Mouse (Mus musculus): ENCODE data around the gene Clec2i.
"Not testable (repeated sequence)": the region's sequence is repeated elsewhere in the genome, so short reads cannot be mapped to it uniquely, and the experiment has no call there.

Clec2i gene

DNA sequence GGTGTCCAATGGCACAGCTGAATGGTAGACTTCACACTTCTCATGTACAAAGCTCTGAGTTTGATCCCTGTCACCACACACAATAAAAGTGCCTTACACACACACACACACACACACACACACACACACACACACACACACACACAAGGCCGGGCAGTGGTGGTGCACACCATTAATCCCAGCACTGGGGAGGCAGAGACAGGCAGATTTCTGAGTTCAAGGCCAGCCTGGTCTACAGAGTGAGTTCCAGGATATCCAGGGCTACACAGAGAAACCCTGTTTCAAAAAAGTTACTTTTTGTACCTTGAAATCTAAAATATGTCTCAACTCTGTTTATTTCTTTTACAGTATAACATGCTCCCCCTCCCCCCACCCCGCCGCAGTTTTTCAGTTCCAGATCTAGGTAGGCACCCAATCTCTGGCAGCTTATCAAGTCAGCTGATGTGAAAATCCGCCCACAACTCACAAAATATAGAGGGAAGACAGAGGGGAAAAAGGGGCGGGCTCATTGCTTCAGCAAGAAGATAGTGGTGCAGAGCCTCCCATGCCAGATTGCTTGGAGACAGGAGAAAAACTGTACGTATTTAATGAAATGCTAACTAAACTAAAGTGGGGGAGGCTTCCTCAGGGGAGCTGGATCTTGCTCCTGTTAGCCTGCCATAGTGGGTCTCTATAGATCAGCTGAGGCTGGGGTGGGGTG is at the start of gene Clec2i:
Gene Clec2i, plus strand, starts transcription at position 498 of the 700 bp plus-strand sequence.
- peak; percentile 31 for DNase-seq

DNA sequence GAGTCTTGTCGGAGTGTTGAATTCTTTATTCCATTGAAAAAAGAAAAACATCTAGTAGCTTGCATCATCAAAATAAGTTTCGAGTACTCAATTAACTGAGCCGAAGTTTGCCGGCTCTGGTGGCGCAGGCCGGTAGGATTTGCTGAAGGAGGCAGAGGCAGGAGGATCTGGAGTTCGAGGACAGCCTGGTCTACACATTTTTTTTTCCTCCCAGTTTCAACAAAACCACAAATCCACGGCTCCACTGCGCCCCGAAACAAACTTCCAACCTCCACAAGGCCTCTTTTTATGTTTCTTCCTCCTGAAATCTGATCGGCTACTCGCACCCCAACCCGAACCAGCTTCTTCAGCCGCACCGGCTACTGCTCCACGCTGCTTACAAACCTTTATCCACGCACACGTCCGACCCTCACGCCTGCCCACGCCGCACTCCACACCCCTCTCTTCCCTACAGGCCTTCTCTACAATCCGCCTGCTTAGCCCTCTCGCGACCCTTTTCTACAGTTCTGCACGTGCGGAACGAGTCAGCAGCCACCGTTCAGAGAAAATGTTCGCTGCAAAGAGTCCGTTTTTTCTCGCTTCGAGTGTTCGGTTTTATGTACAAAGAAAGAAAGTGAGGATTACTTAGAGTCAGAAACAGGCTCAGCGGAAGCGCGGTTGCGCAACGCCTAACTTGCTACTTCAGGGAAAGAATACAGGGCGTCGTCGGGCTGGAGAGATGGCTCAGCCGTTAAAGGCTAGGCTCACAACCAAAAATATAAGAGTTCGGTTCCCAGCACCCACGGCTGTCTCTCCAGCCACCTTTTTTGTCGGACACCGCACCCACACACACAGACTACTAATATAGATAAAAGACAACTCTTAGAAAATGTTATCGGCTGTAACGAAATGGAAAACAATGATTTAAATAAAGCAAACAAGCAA is 48.8 kb upstream of the Clec2i start:
- DNase-seq: peak; percentile 75

DNA sequence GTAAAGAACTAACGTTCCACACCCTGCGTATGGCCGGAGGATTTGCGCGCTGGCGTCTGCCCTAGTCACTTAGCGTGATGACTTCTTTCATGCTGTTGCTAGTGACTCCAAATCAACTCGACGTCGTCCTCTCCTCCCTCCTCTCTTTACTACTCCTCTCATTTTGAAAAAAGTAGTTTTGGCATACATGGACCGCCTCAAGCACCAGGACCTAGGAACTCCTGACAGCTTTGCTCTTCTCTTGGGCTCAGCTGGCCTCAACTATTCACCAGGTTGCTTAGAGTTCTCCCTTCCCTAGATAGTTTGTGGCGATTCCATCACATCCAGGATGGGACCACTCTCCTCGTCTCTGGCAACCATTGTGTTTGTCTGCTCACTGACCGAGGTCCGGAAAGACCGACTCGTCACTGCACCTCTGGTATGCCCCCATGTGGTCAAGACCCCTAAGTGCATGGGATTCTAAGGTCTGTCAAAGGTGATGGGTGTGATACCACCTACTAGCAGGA is 48.1 kb upstream of the Clec2i start:
- DNase-seq: peak; percentile 52

DNA sequence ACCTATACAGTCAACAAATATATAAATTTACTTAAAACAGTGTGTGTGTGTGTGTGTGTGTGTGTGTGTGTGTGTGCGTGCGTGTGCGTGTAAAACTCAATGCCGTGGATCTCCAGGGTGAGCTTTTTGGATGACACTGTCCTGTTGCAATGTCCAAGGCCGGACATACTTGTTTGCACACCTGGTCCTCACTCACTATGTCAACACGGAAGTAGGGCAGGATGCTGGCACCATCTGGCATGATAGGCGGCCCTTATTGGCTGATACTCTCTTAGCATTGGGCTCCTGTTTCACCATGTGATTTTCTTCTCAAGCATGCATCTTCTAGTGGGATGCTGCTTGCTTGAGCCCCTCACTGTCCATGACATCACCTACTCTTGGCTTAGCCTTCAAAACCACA is 47.5 kb upstream of the Clec2i start:
- no peak for DNase-seq

DNA sequence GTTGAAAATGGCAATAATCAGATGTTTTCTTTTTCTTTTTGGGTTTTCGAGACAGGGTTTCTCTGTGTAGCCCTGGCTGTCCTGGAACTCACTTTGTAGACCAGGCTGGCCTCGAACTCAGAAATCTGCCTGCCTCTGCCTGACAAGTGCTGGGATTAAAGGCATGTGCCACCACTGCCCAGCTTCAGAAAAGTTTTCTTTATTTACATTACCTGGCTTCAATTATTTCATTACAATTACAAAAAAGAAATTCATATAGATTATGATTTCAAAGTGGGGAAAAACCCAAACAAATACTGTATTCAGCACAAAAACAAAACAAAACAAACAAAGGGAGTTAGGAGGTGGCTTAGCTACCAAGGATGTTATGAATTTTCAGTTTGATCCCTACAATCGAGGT is 46.7 kb upstream of the Clec2i start:
- not testable (repeated sequence) for DNase-seq

DNA sequence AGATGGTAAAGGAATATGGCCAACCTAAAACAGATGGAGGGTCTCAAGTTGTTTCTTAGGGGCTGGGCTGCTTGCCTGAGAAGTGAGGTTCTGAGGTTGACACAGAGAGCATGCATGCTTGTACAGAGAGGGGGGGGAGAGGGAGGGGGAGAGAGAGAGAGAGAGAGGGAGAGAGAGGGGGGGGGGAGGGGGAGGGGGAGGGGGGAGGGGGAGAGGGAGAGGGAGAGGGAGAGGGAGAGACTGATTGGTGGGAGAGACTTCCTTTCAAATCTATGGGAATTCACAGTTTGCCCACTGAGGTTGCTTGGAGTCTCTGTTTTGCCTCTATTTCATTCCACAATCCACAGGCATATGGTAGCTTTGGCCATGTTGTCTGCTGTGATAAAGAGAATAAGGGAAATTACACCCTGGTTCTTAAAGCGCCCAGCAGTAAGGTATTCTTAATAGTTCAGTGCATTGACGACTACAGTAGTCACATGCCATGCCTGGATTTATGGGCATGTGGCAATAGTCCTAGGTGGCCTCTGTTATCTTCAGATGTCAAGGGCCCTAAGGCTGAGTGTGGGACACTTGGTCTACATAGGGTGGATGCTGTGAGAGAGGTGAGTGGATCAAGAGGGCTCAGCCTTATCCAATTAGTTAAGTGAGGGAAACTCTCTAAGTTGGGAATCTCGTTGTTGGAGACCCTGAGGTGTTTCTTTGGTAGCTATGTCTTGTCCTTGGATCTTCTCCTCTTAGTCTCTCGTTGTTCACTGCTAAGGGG is 45.9 kb upstream of the Clec2i start:
- DNase-seq: no peak

DNA sequence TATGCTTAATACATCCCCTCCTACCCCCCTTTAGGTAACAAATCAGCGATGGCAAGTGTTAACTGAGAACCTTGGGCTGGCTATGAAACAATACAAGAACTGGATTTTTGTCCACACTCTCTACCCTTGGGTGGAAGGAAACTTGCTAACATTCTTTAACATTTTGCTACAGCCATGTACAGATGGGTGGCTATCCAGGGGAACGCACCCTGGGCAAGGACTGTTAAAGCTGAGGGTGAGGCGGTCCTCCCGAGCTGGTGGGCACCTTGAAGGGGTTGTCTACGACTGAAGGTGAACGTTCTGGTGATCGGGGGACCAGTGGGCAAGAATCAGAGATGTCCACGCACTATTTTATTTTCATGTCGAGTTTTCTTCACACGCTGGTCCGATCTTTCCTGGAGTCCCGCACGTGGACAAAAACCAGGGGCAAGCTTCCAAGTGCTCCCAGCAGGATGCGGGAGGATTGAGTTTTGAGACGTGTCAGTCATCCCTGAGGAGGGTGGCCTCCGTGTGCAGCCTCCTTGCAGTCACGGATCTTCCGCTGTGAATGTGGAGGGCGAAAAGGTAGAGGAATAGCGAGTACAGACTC is 44.9 kb upstream of the Clec2i start:
- no peak for DNase-seq

DNA sequence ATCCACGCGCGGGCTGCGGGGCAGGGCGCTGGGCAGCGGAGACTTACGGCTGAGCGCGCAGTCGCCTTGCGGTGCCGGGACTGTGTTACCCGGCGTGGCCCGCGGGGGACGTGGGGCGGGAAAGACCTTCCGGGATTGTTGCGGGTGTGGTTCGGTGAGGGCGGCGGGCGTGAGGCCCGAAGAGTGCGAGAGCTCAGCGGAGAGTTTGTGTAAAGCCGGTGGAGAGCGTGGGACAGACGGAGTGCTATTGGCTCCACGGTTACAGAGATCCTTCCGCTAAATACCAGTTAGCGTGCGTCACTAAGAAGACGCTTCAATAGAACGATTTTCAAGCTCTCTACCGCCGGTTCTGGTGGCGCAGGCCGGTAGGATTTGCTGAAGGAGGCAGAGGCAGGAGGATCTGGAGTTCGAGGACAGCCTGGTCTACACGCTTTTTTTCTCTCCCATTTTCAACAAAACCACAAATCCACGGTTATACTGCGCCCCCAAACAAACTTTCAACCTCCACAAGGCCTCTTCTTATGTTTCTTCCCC is 44.4 kb upstream of the Clec2i start:
- peak; percentile 79 for DNase-seq

DNA sequence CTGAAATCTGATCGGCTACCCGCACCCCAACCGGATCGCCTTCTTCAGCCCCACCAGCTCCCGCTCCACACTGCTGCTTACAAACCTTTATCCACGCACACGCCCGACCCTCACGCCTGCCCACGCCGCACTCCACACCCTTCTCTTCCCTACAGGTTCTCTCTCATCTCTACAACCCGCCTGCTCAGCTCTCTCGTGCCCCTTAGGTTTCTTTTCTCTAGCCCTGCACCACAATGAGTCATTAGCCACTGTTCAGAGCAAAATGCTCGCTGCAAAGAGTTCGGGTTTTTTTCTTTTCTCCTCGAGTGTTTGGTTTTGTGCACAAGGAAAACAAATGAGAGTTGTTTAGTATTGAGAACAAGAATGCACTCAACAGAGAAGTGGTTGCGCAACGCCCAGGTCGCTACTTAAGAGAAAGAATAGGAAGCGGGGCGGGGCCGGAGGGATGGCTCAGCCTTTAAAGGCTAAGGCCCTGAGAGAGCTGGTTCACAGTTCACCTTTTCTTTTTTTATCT is 43.9 kb upstream of the Clec2i start:
- peak; percentile 48 for DNase-seq

DNA sequence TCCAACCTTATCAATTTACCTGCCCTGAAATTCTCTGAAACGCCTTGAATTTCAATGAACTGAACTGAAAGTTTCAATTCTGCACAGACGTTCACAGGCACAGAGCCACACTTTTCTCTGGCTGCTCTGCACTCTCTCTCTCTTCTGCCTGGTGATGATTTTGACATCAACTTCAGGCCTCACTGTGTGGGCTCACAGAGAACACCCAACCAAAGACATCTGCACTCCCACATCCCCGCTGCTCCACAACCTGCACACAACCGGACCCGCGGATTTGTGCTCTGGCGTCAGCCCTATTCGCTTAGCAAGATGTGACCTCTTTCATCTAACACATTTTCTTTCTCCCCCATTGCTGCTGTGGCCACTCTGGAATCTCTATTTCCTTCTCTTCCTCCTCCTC is 43.3 kb upstream of the Clec2i start:
- no peak for DNase-seq

DNA sequence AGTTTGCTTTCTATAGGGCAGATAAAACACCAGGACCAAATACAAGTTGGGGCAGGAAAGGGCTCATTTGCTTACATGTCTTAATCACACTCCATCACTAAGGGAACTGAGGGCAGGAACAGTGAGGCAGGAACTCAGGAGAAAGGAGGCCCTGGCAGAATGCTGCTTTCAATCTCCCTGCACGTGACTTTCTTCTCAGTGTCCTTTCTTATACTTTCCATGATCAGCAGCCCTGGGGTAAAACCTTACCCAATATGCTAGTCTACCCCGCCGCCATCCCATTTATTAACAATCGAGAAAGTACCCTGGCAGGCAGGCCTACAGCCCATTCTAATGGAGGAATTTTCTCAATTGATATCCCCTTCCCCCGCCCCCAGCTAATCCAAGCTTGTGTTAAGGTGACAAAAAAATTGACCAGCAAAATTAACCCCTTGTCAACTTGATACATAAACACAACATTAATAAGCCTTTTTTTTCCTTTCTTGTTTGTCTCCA is 42.8 kb upstream of the Clec2i start:
- no peak for DNase-seq

DNA sequence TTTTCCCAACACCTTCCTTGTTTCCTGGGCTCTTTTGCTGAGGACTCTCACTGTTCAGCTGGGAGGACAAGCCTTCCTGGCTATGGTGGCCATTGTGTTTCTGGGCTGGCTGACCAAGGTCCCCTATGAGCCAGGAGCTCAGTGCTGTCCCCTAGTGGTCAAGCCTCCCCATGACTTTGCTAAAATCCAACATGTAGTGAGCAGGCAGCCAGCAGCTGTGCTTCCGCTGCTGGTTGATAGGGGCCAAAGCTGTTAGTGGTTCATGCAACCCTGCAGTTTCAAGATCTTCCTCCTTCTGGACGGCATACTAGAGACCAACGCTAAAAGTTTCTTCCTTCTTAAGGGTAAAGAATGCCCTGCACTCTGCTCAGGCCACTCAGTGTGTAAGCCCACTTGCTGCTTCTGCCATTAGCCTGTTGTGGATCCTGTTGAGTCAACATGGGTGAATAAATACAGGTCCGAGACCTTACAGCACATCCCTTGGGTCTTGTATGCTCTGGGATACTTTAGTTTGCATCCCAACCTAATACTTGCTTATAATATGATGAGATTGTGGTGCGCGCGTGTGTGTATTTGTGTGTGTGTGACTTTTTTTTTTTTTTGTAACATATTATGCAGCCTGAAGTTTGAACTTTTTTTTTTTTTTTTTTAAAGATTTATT is 41.9 kb upstream of the Clec2i start:
- DNase-seq: peak; percentile 83

DNA sequence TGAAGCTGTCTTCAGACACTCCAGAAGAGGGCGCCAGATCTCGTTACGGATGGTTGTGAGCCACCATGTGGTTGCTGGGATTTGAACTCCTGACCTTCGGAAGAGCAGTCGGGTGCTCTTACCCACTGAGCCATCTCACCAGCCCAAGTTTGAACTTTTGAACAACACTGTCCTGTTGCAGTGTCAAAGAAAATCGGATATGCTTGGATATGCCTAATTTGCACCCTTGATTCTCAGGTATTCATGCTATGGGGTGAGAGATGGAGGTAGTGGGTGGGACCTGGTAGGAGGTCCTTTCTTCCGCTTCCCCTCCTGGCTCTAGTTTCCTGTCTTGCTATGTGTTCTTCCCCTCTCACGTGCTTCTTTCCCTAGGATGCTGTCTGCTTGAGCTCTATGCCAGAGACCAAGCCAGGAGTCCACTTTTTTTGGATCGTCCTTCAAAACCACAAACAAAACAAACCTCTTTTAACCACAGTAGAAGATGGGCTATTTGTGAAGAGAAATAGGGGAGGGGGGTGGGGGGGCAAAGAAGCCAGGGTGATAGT is 41.3 kb upstream of the Clec2i start:
- DNase-seq: no peak

DNA sequence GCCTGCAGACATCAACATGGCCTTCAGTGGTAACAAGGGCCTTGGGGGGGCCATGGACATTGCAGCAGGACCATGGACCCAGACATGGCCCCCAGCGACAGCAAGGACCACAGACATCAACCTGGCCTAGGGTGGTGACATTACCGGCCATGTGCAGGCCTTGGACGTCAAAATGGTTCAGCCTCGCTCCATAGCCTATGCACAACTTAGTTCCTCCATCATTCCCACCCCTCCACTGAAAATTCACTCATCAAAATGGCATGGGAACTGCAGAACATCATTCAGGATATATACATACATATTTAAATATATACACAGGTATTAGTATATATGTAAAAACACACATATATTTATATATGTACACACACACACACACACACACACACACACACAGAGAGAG is 40.0 kb upstream of the Clec2i start:
- DNase-seq: no peak

DNA sequence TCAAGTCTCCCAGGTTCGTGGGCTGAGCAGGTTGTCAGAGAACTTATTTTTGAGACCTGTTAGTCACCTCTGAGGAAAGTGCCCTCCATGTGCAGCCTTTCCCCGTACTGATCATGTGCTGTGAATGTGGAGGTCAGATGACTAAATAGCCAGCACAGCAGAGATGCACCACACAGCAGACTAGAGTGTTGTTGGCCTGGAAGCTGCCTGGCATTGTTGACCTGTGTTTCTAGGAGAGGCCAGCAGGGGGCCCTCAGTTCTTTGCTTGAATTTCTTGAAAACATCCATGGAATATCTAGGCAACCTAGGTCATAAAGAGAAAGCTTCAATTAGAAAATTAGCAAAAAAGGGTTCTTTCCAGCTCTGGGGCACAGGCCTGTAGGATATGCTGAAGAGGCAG is 37.5 kb upstream of the Clec2i start:
- DNase-seq: peak; percentile 44

DNA sequence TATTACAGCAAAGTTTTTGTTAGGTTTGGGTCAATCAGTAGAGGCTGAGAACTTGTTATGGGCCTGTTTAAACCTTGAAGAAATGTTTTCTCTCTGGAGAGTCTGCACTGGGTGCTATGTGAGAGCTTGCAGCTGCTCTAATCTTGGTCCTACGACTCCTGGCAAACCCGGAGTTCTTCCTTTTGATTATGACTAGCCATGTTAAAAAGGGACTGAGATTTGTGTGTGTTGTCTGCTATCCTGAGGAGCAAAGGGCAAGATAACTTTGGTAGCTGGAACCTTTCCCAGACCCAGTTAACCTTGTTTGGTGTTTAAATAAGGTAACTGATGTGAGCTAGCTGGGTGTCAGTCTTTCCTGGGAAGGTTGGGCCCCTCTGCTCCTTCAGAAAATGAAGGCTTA is 36.7 kb upstream of the Clec2i start:
- no peak for DNase-seq

DNA sequence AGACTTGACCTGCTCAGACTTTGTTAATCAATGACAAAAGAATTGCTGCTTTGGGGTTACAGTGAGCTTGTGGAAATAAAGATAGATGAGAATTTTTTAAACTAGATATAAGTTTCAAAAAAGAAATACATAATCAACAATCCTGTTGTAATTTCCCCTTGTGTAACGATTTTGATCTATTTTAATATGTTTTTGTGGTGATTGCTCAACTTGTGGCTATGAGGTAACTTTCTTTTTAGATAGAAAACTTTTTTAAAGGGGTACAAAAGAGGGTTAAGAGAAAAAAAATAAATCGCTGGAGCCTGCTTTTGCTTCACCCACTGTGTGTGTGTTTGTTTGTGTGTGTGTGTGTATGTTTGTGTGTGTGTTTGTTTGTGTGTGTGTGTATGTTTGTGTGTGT is 36.2 kb upstream of the Clec2i start:
- DNase-seq: no peak

DNA sequence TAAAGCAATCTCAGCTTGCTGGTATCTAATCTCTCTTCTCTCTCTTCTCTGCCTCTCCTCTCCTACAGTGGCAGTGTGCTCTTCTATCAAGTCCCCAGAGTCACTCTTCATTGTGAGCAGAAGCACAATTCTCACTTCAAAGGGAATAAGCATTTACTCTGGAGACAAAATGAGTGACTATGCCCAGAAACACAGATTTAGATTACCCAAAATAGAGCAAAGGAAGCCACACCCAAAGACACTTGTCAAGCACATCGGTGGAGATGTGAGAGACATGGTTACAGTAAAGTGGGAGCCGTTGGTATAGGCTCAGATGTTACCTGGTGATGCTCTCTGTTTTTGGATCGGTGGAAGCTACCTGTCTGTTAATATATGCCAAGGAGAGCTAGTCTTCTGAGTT is 34.6 kb upstream of the Clec2i start:
- no peak for DNase-seq

DNA sequence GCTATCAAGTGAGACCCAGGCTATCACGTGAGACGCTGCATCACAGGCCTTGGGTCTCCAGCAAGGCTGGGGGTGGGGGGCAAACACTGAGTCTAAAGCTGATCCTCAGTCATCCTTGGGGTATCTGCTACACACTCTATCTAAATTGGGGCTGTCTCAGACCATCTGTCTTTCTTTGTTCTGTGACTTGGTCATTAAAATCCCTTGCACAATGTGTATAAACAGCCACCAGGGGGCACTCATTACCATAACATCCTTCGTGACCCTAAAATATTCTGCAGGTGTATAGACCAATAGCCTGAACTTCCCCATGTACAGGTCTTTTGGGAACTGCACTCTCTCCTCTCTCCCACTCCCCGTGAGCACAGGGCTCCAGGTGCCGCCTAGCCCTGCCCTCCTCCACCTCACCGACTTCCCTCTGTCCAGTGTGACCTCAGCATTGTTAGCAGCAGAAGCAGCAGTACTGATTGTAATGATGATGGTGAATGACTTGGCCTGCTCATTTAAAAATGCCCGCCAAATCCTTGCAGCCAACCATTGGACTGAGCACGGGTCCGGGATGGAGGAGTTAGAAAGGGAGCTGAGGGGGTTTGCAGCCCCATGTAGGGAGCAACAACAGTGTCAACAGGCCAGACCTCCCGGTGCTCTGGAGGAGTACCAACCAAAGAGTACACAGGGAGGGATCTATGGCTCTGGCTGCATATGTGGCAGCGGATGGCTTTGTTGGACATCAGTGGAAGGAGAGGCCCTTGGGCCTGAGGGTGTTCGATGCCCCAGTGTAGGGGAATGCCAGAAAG is 33.2 kb upstream of the Clec2i start:
- peak; percentile 67 for DNase-seq

DNA sequence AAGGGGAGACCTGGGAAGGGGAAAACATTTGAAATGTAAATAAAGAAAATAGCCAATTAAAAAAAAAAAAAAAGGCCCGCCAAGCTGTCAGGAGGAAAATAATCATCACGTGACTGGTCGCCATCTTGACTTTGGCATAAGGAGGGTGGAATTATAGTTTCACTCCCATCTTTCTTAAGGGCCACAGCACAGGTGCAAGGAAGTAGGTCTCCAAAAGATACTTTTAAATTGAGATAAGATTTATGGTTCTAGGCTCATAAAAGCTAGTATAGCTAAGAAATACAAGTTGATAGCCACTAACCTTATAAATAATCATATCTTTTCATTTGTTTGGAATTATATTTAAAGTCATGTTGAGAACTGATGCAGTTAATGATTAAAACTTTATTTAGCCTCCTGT is 32.5 kb upstream of the Clec2i start:
- DNase-seq: no peak
